Mouse (Mus musculus): Measurements from ENCODE around the gene Parp4. TPM values are rescaled to one million over a fixed set of nuclear protein-coding genes. Genes with fewer than 3 reads are reported as not detected.

Gene Parp4
- total RNA-seq (2015) (63.0 and 71.7 TPM in 2 replicates), total RNA-seq (2017) (11.2 and 14.9 TPM in 2 replicates)

DNA sequence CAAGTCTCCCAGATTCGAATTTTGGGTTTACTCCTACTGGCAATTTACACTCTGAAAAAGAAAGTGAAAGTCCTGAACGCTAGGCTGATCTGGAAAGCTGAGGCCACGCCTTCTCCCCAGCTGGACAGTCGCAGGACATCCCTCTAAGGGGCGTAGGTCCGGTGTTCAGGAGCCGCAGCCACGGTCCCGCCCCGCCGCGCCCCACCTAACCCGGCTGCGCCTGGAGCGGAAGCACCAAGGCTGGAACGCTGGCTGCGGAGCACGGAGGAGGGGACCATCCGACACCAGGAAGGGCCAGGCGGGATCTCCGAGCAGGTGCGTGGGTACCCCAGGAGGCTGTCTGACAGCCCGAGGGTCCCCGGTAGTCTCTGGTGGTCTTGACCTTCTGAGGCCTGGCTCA, at the start of gene Parp4, which contains the start of gene Cenpj:
TSS of gene Parp4 (plus strand) at position 204 of the 400 bp plus-strand sequence.
TSS of gene Cenpj (minus strand) at position 10 of the 400 bp plus-strand sequence.
- peak; percentile 89 for ATAC-seq (ENCODE audit: poor library complexity, severe bottlenecking)

DNA sequence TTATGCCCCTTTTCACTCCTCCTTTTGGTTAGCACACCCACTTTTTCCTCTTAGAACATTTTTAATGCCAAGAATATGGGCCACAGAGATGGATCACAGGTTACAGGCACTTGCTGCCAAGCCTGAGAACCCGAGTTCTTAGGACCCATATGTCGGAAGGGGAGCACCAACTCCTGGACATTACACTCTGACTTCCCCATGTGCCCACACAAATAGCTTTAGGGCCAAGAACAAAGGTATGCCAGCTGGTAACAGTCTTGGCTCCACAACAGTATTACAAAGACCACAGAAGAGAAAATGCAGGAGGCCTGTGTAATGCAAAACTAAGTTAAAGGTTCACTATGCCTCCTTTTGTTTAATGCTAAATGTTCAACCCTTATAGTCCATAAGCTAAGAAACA, 44.6 kb upstream of the Parp4 start:
- no peak for ATAC-seq (ENCODE audit: poor library complexity, severe bottlenecking)

DNA sequence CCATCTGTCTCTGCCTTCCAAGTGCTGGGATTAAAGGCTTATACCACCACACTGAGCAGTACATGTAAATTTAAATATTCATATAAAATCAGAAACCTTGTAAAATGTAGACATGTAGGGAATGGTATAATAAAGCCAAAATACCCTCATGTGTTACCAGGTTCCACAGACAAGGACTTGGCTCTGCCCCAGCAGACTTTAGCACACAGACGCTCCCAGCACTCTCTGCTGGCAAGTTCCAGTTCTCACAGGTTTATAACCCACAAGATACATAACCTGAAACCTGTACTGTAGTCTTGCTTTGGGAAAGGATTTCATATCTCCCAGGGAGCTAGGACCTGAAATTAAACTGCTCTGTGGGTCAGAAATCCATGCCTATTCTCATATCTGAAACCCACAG, 30.5 kb upstream of the Parp4 start:
- ATAC-seq (ENCODE audit: poor library complexity, severe bottlenecking): no peak

DNA sequence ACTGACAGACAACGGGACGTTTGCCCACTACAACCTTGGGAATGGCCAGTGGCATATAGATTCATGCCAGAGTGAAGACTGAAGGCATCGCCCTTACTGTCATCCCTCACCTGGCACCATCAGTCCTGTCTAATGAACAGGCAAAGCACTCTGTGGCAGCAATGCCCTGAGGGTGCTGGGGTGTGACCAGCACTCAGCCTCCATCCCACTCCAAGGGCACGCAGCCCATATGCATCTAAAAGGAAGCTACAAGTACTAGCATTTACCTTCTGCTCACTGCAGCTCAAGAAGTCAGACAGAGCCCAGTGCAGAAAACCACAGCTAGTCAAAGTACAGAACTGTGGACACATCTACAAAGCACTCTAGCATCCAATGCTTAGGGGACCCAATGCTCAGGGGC, 29.9 kb upstream of the Parp4 start:
- no peak for ATAC-seq (ENCODE audit: poor library complexity, severe bottlenecking)

DNA sequence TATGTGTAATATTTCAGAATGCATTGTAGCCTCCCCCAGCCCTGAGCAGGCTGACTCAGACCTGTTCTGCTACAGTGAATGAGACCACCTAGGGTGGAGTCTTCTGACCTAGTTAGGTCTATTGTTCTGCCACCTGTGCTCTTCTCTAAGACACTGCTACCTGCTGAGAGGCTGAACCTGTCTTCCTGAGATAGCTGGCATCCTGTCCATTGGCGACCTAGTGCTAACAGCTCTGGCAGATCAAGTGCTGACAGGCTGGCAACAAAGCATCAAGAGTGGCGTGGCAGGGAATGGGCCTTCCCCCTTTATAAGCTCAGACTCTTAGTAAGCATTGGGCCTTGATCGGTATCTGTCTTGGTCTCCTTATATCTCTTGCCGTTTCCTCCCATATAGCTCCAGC, 24.5 kb upstream of the Parp4 start:
- no peak for ATAC-seq (ENCODE audit: poor library complexity, severe bottlenecking)

DNA sequence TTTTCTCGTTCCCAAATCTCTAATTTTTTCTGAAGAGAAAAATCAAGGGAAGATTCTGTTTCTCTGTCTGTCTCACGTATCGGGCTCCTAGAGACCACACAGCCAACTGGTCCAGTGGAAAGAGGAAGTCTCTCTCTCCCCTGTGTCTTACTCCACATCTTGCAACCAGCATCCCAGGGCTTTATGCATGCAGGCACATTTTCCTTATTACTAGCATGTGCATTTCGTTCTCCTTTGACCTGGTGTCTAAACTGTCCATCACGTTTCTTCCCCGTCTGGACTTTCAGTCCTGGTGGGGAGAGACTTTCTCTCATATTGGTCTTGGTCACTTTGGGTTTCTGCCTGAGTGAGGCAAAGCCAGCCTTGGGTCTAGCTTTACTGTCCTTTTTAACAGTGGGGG, 22.5 kb upstream of the Parp4 start:
- ATAC-seq (ENCODE audit: poor library complexity, severe bottlenecking): 0 out of 2 replicates have a peak, but pooled peaks have one; percentile 52

DNA sequence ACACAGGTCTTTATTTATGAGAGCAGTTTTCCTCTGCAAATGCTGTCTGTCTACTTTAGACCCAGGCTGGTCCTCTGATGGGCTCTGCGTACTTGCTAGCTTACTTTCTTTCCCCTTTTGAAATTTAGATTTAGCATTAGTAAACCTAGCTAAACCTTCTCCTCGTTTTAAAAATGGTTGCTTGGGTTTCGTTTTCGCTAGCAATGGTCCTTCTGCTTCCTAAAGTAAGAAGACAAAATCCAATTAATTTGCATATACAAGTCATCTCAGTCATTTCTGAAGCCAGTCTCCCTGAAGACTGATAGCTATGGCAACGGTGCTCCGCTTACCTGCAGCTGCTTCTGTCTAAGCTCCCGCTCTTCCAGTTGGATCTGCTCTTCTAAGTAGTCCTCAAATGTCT, 22.1 kb upstream of the Parp4 start:
- no peak for ATAC-seq (ENCODE audit: poor library complexity, severe bottlenecking)

DNA sequence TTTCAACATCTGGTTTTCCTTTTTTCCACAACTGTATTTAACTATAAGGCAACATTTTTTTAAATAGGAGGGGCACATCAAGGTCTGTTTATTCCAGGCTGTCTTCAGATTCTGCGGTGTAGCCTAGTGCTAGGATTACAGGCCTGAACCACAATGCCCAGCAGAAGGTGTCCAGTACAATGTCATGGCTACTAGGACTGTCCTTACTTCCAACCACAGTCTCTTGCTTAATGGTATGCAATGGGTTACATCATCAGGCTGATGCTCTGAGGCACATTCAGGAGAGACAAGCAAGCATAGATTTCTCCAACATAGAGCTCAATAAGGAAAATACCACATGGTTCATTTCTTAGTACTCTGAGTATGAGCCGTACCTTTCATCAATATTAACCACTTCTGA, 20.7 kb upstream of the Parp4 start:
- peak; percentile 38; the same call in 1 of the 2 replicates for ATAC-seq (ENCODE audit: poor library complexity, severe bottlenecking)

DNA sequence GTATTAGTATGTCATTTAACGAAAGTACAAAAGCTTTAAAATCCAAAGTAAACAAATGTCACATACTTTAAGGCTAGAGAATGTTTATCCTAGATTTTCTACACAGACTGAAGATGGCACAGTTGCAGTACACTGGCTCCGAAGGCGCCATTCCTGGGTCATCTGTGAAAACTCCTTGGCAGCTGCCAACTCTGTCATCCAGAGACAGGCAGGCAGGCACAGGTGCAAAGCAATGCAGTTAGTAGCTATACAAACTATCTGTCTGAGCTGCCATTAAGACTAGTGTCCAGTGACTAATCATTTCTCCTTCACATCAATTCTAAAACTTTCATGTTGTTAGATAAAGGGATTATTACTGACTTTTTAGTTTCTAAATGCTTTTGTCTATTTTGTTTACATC, 16.3 kb upstream of the Parp4 start:
- ATAC-seq (ENCODE audit: poor library complexity, severe bottlenecking): no peak

DNA sequence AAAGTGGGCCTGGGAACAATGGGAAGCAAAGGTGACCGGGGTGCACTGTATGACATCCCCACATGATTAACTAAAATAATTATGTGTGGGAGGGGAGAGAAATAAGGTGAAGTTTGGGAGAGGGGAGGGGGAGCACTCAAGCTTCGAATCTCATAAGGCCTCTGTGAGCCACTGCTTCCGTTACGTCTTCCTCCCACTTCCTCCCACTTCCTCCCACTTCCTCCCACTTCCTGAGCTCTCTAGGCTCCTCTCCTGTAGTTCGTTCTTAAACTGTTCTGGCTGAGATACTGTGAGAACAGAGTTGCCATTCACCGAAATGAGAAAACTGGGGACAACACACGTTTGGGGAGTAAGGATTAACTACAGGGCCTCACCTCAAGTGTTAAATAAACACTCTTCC, 7.9 kb upstream of the Parp4 start:
- ATAC-seq (ENCODE audit: poor library complexity, severe bottlenecking): no peak

DNA sequence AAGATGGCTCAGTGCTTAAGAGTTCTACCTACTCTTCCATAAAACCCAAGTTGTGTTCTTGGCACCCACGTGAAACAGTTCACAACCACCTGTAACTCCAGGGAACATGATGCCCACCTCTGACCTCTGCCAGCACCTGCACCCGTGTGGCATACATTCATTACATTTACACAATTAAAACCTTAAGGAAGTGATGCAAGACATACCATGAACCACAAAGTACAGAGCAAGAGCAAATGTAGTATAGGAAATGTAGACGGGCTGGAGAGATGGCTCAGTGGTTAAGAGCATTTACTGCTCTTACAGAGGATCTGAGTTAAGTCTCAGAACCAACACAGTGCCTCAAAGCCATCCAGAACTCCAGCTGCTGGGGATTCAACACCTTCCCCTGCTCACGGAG, 6.4 kb upstream of the Parp4 start:
- 0 out of 2 replicates have a peak, but pooled peaks have one; percentile 18 for ATAC-seq (ENCODE audit: poor library complexity, severe bottlenecking)

DNA sequence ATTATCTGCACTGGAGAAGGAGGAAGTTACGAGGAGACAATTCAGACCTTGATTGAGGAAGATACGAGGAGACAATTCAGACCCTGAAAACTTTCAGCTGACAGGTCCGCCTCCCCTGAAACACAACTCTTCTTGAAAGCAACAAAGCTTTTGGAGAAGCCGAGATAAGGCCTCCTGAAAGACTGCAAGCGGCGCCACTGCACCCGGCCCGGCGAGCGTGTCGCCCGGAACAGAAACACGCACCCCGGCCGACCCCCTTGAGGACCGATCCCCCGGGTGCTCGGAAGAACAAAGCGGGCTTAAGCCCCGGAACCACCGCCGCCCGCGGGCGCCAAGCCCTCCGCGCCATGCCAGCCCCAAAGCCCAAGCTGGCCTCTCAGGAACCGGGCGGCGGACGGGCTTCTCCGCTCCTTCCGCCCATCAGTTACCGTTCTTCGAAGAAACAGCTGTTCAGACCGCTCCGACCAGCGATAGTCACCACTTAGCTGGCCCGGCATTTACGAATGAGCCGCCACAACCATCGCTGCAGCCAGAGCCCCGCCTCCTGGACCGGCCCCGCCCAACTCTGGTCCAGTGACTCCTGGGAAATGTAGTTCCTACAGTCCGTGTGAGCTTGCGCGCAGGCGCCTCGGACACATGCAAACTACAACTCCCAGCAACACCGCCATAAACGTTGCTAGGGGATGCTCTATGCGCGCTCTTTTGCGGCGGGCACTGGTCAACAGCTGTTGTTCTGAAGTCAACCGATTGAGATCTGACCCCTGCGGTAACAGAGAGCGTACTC, 3.9 kb upstream of the Parp4 start:
- peak; percentile 86 for ATAC-seq (ENCODE audit: poor library complexity, severe bottlenecking)

DNA sequence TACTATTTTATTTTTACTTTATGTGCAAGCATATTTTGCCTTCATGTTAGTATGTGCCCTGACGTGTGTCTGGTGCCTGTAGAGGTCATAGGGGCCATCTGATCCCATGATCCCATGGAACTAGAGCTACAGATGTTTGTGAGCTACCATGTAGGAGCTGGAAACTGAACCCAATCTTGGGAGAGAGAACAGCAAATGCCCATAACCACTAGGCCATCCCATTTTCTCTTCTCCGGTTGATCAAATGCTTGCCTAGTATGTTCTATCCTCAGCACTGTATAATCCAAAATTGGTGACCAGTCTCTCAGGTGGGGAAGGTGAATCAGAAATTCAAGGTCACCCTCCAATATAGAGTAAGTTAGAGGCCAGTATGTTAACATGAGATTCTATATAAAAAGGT, 2.9 kb upstream of the Parp4 start:
- ATAC-seq (ENCODE audit: poor library complexity, severe bottlenecking): no peak

DNA sequence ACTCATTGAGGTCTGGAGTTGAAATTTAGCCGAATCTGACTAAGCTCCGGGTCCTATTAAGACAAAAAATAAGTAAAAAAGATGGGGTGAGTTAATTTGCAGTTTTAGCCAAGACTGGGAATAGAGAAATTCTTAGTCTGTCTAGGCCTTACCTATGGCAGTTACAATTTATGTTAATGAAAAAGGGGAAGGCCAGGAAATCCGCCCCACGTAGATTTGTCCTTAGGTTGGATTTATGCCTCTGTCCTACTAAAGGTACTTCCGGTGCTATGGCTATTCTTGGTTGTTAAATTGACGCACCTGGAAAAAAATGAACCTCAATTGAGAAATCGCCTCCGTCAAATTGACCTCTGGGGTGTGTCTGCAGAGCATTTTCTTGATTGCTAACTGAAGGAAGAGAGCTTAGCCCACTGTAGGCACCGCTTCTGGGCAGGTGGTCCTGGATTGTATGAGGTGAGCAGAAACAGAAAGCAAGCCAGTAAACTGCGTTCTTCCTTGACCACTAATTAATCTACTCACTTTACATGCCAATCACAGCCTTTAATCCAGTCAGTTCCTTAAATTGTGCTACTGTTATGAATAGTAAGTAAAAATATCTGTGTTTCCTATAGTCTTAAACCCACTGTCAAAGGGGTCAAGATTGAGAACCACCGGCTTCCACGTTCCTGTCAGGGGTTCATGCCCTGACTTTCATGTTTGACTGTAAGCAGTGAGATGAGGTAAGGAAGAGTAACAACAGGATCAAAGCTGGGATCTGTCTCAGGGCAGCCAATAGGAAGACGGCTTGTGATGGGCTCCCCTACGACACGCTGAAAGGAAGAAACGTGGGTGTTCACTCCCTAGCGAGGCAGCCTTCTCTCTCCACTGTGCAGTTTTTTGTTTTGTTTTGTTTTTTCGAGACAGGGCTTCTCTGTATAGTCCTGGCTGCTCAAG, 816 bp downstream of the Parp4 start:
- ATAC-seq (ENCODE audit: poor library complexity, severe bottlenecking): no peak

DNA sequence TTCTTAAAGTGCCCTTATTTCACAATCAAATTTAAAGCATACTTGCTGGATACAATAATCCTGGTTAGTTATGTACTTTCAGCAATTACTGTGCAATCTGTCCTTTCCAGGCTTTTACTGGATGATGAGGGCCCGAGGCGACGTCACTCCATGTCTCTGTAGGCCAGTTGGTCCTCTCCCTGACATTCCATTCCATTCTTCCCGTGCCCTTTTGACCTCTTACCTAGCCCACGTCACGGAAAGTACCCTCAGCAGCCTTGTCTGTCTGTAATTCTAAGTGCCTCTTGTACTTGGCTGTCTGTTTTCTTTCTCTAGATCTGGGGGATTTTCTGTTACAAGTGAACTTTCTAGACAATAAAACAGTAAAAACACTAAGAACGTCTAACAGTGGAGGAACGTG, 3.6 kb downstream of the Parp4 start:
- no peak for ATAC-seq (ENCODE audit: poor library complexity, severe bottlenecking)

DNA sequence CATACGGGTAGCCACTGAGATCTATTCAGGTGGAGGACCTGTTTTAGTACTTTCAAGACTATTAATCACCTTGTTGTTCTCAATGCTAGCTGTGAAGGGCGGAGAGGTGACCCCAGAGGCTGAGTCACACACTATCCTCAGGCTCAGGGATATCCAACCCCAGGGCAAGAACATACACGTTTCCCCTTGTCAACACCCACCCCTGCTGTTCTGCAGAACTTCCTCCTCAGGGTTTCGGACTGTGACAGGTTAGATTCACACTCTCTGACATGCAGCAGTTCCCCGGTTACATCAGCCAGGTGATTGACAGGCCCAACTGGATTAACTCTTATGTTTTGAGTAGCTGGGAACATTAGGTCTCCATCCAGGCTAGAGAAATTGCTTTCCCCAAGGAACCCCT, 5.7 kb downstream of the Parp4 start:
- peak; percentile 69 for ATAC-seq (ENCODE audit: poor library complexity, severe bottlenecking)

DNA sequence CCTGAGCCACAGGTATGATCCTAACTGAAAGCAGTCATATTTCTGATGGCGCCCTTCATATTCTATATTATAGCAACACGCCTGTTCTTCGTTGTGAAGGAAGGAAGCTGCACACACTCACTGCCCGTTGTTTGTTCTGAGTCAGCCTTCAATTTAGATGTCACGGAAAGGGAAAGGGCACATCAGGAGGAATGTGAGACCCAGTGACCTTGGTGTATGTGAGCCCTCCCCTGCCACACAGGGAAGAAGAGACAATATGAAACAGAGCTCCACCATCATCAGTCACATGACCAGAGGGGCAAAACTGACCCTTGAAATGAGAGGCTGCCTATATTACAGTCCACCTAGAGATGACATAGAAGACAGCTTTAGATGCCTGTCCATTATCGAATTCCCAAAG, 6.9 kb downstream of the Parp4 start:
- no peak for ATAC-seq (ENCODE audit: poor library complexity, severe bottlenecking)

DNA sequence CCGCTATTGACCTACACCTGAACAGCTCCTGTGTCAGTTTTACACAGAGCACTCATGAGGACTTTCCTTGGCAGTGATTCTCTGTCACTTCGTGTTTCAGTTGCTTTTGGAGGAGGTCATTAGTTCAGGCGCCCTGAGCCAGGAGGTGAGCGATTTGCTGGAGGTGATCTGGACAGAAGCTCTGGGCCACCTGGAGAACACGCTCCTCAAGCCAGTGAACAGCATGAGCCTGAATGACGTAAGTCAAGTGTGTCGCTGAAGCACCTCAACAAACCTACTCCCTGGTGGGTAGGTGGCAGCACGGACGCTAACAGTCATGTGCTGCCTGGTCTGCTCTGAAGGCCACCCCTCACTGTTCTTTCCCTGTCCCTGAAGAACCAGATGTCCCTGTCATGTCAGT, 16.8 kb downstream of the Parp4 start:
- ATAC-seq (ENCODE audit: poor library complexity, severe bottlenecking): no peak

DNA sequence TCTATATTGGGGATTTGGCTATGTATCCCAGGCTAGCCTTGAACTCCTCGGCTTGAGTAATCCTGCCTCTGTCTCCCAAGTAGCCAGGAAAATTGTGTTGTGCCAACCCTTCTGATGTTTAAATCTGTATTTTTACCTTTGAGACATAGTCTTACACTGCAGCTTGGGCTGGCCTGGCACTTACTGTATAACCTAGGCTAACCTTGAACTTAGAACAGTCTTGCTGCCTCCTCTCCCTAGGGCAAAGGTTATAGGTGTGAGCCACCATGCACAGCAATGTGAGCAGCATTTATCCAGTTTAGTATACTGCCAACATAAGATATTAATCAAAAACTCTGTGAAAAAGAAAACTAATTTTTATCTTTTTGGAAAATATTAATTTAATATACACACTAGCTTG, 19.4 kb downstream of the Parp4 start:
- ATAC-seq (ENCODE audit: poor library complexity, severe bottlenecking): no peak

DNA sequence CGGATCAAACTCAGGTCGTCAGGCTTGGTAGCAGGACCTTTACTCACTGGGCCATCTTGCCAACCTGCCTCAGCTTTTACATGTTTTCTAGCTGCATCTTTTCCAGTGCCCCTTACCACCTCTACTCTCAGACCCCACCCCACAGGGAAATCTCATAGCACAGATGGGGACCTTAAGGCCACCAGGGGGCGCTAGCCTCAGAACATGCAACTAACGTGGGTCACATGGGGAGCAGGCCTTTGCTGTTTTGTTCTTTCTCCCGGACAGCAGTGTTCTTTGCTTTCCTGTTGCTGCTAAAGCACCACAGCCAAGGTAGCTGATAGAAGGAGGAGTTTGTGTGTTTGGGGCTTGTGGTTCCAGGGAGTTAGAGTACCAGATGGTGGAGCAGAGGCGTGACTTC, 23.3 kb downstream of the Parp4 start:
- peak; percentile 70; the same call in 1 of the 2 replicates for ATAC-seq (ENCODE audit: poor library complexity, severe bottlenecking)

DNA sequence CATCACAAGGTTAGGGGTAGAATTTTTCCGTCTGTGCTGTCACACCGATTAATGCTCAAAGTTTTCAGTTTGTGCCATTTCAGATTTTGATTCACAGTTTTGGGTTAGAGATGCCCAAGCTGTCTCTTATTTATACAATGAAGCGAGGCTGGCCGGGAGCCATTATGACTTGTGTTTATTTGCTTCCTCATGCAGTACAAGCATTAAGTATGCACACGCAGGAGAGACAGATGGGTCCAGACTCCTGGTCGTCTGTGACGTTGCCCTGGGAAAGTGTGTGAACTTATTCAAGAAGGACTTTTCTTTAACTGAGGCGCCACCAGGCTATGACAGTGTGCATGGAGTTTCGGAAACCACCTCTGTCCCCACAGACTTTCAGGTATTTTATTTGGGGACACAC, 26.6 kb downstream of the Parp4 start:
- no peak for ATAC-seq (ENCODE audit: poor library complexity, severe bottlenecking)

DNA sequence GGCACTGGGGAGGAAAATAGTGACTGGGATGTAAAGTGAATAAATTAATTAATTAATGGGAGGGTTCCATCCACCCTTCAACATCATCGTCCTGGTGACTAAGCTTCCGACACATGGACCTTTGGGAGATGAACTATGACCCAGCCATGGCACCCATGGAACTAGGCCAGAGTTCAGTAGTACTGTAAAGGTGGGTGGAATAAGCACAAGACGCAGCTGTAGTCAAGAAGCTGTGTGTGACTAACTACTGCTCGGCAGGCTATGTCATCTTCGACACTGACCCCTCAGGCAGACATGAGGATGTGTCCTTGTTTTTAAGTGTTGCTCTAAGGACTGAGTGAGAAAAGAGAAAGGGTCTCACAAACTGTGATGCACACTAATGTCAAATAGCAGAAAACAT, 29.0 kb downstream of the Parp4 start:
- ATAC-seq (ENCODE audit: poor library complexity, severe bottlenecking): no peak

Measured in megakaryocyte, adult 5-6 weeks (primary cell).